Mouse (Mus musculus): Measurements from ENCODE around the gene Abcb8. TPM values are rescaled to one million over a fixed set of nuclear protein-coding genes. Genes with fewer than 3 reads are reported as not detected.

The Abcb8 gene
- total RNA-seq (2014; rRNA removed; ENCODE audit: low replicate concordance) (141 and 159 TPM in 2 replicates), polyA plus RNA-seq (2015; fragmentation: Nextera tagmentation; extraction: Ambion mirVana) (69.2 and 73.2 TPM in 2 replicates)

- H3K27me3 ChIP-seq (ENCODE audit: control insufficient read depth, insufficient read depth, low read length) = no peaks in the 10 kb centered on the region
- peak within 1 kb of the TSS; percentile 56; the same call in 1 of the 2 replicates for H3K9ac ChIP-seq (replicated peaks; ENCODE audit: low read depth, low read length)
- ATAC-seq (ENCODE audit: insufficient read depth, low read depth) (peak; percentile 5; the same call in 1 of the 2 replicates), DNase-seq (ENCODE audit: low spot score) (peak; percentile 83)
- H3K27ac ChIP-seq (ENCODE audit: low read depth) = peak within 1 kb of the TSS; percentile 92
- TF ChIP-seq CTCF (IDR thresholded peaks at IDR 0.05; ENCODE audit: low read depth) (peak; percentile 85), EP300 (IDR thresholded peaks at IDR 0.05; ENCODE audit: low read depth) (no peak)
- H3K9me3 ChIP-seq (replicated peaks; ENCODE audit: control insufficient read depth, low read length) = no peaks in the 10 kb centered on the region
- WGBS = 27% methylated on average over 7 of the region's 7 CpGs
- peaks cover 4% of the 10 kb centered on the region; the same call in 1 of the 2 replicates for H3K36me3 ChIP-seq (replicated peaks; ENCODE audit: control insufficient read depth, insufficient read depth, low read length)
- H3K4me1 ChIP-seq (ENCODE audit: control insufficient read depth, insufficient read depth) = peaks cover 11% of the 10 kb centered on the region
- H3K4me2 ChIP-seq (ENCODE audit: low read depth, low read length) = peak within 1 kb of the TSS; percentile 62
- peak within 1 kb of the TSS; percentile 71 for H3K4me3 ChIP-seq (ENCODE audit: low read depth, low read length)
These were observed at the start of gene Abcb8 for GRCm38 (mm10) chr5:24393392-24393997. Gene Abcb8, plus strand, starts transcription at chr5:24393663.

- no peaks in the 10 kb centered on the region for H3K9me3 ChIP-seq (replicated peaks; ENCODE audit: control insufficient read depth, low read length)
- H3K36me3 ChIP-seq (replicated peaks; ENCODE audit: control insufficient read depth, insufficient read depth, low read length) = peaks cover 27% of the 10 kb centered on the region
- no peak for TF ChIP-seq EP300 (IDR thresholded peaks at IDR 0.05; ENCODE audit: low read depth)
- TF ChIP-seq CTCF (IDR thresholded peaks at IDR 0.05; ENCODE audit: low read depth) = no peak
- peak overlapping the region; percentile 24; the same call in 1 of the 2 replicates for H3K4me2 ChIP-seq (ENCODE audit: low read depth, low read length)
- no peak for ATAC-seq (ENCODE audit: insufficient read depth, low read depth)
- no peaks in the 10 kb centered on the region for H3K27me3 ChIP-seq (ENCODE audit: control insufficient read depth, insufficient read depth, low read length)
- H3K27ac ChIP-seq (ENCODE audit: low read depth) = peak overlapping the region; percentile 65
- 26% methylated on average over 2 of the region's 2 CpGs for WGBS
- no peak for DNase-seq (ENCODE audit: low spot score)
- H3K4me1 ChIP-seq (ENCODE audit: control insufficient read depth, insufficient read depth) = peaks cover 53% of the 10 kb centered on the region
- H3K4me3 ChIP-seq (ENCODE audit: low read depth, low read length) = no peak overlapping the region
- 0 out of 2 replicates have a peak overlapping the region, but pooled peaks have one; percentile 10 for H3K9ac ChIP-seq (replicated peaks; ENCODE audit: low read depth, low read length)
These were observed 49.5 kb upstream of the Abcb8 start for GRCm38 (mm10) chr5:24343977-24344436.

GRCm38 (mm10) chr5:24344477-24345051 lies 48.9 kb upstream of the Abcb8 start:
- H3K36me3 ChIP-seq (replicated peaks; ENCODE audit: control insufficient read depth, insufficient read depth, low read length) = peaks cover 27% of the 10 kb centered on the region
- TF ChIP-seq EP300 (IDR thresholded peaks at IDR 0.05; ENCODE audit: low read depth) (no peak), CTCF (IDR thresholded peaks at IDR 0.05; ENCODE audit: low read depth) (no peak)
- peaks cover 58% of the 10 kb centered on the region for H3K4me1 ChIP-seq (ENCODE audit: control insufficient read depth, insufficient read depth)
- H3K27me3 ChIP-seq (ENCODE audit: control insufficient read depth, insufficient read depth, low read length) = no peaks in the 10 kb centered on the region
- no peaks in the 10 kb centered on the region for H3K9me3 ChIP-seq (replicated peaks; ENCODE audit: control insufficient read depth, low read length)
- peak overlapping the region; percentile 24 for H3K4me2 ChIP-seq (ENCODE audit: low read depth, low read length)
- peak overlapping the region; percentile 65 for H3K27ac ChIP-seq (ENCODE audit: low read depth)
- DNase-seq (ENCODE audit: low spot score) = peak; percentile 30
- WGBS = 15% methylated on average over 12 of the region's 12 CpGs
- ATAC-seq (ENCODE audit: insufficient read depth, low read depth) = peak; percentile 21; the same call in 1 of the 2 replicates
- 0 out of 2 replicates have a peak overlapping the region, but pooled peaks have one; percentile 3 for H3K9ac ChIP-seq (replicated peaks; ENCODE audit: low read depth, low read length)
- H3K4me3 ChIP-seq (ENCODE audit: low read depth, low read length) = no peak overlapping the region

- H3K27me3 ChIP-seq (ENCODE audit: control insufficient read depth, insufficient read depth, low read length) = no peaks in the 10 kb centered on the region
- peaks cover 61% of the 10 kb centered on the region for H3K4me1 ChIP-seq (ENCODE audit: control insufficient read depth, insufficient read depth)
- H3K4me3 ChIP-seq (ENCODE audit: low read depth, low read length) = no peak overlapping the region
- H3K9me3 ChIP-seq (replicated peaks; ENCODE audit: control insufficient read depth, low read length) = no peaks in the 10 kb centered on the region
- no peak overlapping the region for H3K27ac ChIP-seq (ENCODE audit: low read depth)
- TF ChIP-seq EP300 (IDR thresholded peaks at IDR 0.05; ENCODE audit: low read depth) = no peak
- no peak for TF ChIP-seq CTCF (IDR thresholded peaks at IDR 0.05; ENCODE audit: low read depth)
- H3K4me2 ChIP-seq (ENCODE audit: low read depth, low read length) = no peak overlapping the region
- 64% methylated on average over 7 of the region's 7 CpGs for WGBS
- ATAC-seq (ENCODE audit: insufficient read depth, low read depth) = no peak
- peaks cover 20% of the 10 kb centered on the region; the same call in 1 of the 2 replicates for H3K36me3 ChIP-seq (replicated peaks; ENCODE audit: control insufficient read depth, insufficient read depth, low read length)
- DNase-seq (ENCODE audit: low spot score) = no peak
- no peak overlapping the region for H3K9ac ChIP-seq (replicated peaks; ENCODE audit: low read depth, low read length)
These were observed 47.1 kb upstream of the Abcb8 start for GRCm38 (mm10) chr5:24346313-24346712.

GRCm38 (mm10) chr5:24347186-24347875 lies 46.1 kb upstream of the Abcb8 start:
- Histone ChIP-seq H3K4me1 (ENCODE audit: control insufficient read depth, insufficient read depth) (peaks cover 53% of the 10 kb centered on the region), H3K27me3 (ENCODE audit: control insufficient read depth, insufficient read depth, low read length) (no peaks in the 10 kb centered on the region), H3K9ac (replicated peaks; ENCODE audit: low read depth, low read length) (no peak overlapping the region), H3K27ac (ENCODE audit: low read depth) (peak overlapping the region; percentile 98; the same call in 1 of the 2 replicates), H3K4me3 (ENCODE audit: low read depth, low read length) (no peak overlapping the region), H3K9me3 (replicated peaks; ENCODE audit: control insufficient read depth, low read length) (no peaks in the 10 kb centered on the region), H3K4me2 (ENCODE audit: low read depth, low read length) (peak overlapping the region; percentile 79; the same call in 1 of the 2 replicates), H3K36me3 (replicated peaks; ENCODE audit: control insufficient read depth, insufficient read depth, low read length) (peaks cover 20% of the 10 kb centered on the region; the same call in 1 of the 2 replicates)
- 70% methylated on average over 7 of the region's 7 CpGs for WGBS
- ATAC-seq (ENCODE audit: insufficient read depth, low read depth) (no peak), DNase-seq (ENCODE audit: low spot score) (no peak)
- TF ChIP-seq EP300 (IDR thresholded peaks at IDR 0.05; ENCODE audit: low read depth) (no peak), CTCF (IDR thresholded peaks at IDR 0.05; ENCODE audit: low read depth) (no peak)
